Mouse (Mus musculus) ovary, postnatal 14 days (tissue): ENCODE measurements around the gene Bdh1.
A peak's percentile ranks its signal among the peaks of the same experiment; 100 is the strongest.
"Not testable (repeated sequence)": the region's sequence is repeated elsewhere in the genome, so short reads cannot be mapped to it uniquely, and the experiment has no call there.

Source experiments
- DNase-seq: peaks from one replicate; pipeline ENCODE4 v3.0.0; 2022; ENCODE audit warnings: low spot score

The Bdh1 gene

GRCm38 (mm10) chr16:31464953-31465352, 42.9 kb downstream of the Bdh1 start:
- DNase-seq: no peak

- DNase-seq: peak; percentile 46
Observed at GRCm38 (mm10) chr16:31465630-31466029, 43.5 kb downstream of the Bdh1 start.

- no peak for DNase-seq
Observed at GRCm38 (mm10) chr16:31466106-31466505, 44.0 kb downstream of the Bdh1 start.

- not testable (repeated sequence) for DNase-seq
Observed at GRCm38 (mm10) chr16:31470819-31471218, 48.7 kb downstream of the Bdh1 start.

GRCm38 (mm10) chr16:31471994-31472393, 49.9 kb downstream of the Bdh1 start:
- no peak for DNase-seq

GRCm38 (mm10) chr16:31473226-31473625, 51.1 kb downstream of the Bdh1 start:
- DNase-seq: no peak

- DNase-seq: no peak
Observed at GRCm38 (mm10) chr16:31475123-31475968, 53.3 kb downstream of the Bdh1 start.

GRCm38 (mm10) chr16:31476872-31477603, 55.0 kb downstream of the Bdh1 start:
- no peak for DNase-seq

- no peak for DNase-seq
Observed at GRCm38 (mm10) chr16:31485336-31485735, 63.3 kb downstream of the Bdh1 start.

- DNase-seq: no peak
Observed at GRCm38 (mm10) chr16:31487266-31487665, 65.2 kb downstream of the Bdh1 start.

GRCm38 (mm10) chr16:31489096-31489495, 67.0 kb downstream of the Bdh1 start:
- DNase-seq: no peak

GRCm38 (mm10) chr16:31490967-31491366, 68.9 kb downstream of the Bdh1 start:
- no peak for DNase-seq

- DNase-seq: no peak
Observed at GRCm38 (mm10) chr16:31492921-31493549, 71.0 kb downstream of the Bdh1 start.

GRCm38 (mm10) chr16:31493550-31493965, 71.5 kb downstream of the Bdh1 start:
- no peak for DNase-seq

GRCm38 (mm10) chr16:31493991-31494390, 71.9 kb downstream of the Bdh1 start:
- DNase-seq: no peak

- no peak for DNase-seq
Observed at GRCm38 (mm10) chr16:31495356-31495755, 73.3 kb downstream of the Bdh1 start.

- DNase-seq: no peak
Observed at GRCm38 (mm10) chr16:31495769-31496168, 73.7 kb downstream of the Bdh1 start.

- DNase-seq: no peak
Observed at GRCm38 (mm10) chr16:31498336-31498735, 76.3 kb downstream of the Bdh1 start.

GRCm38 (mm10) chr16:31499021-31499420, 76.9 kb downstream of the Bdh1 start:
- no peak for DNase-seq

GRCm38 (mm10) chr16:31499681-31500310, 77.7 kb downstream of the Bdh1 start:
- DNase-seq: no peak

- no peak for DNase-seq
Observed at GRCm38 (mm10) chr16:31500532-31500931, 78.5 kb downstream of the Bdh1 start.
